Mouse (Mus musculus): Measurements from ENCODE around the gene Uhrf1bp1.

- TF ChIP-seq MEF2A (IDR thresholded peaks at IDR 0.05; ENCODE audit: extremely low read depth, insufficient replicate concordance, low read depth, low read length, poor library complexity, severe bottlenecking) (no peak), MYC (IDR thresholded peaks at IDR 0.05; ENCODE audit: low read depth, low read length) (no peak), CTCF (IDR thresholded peaks at IDR 0.05 in 2 of 3, conservative IDR thresholded peaks at IDR 0.05 in 1 of 3; ENCODE audit: control insufficient read depth in 1 of 3, insufficient read depth in 1 of 3, low read depth in 2 of 3, low read length in 3 of 3, poor library complexity in 1 of 3, severe bottlenecking in 1 of 3) (no peak), ETS1 (IDR thresholded peaks at IDR 0.05; ENCODE audit: low read depth, low read length) (no peak), GATA1 (IDR thresholded peaks at IDR 0.05; ENCODE audit: low read depth, low read length) (no peak), ZNF384 (IDR thresholded peaks at IDR 0.05; ENCODE audit: low read depth, low read length) (no peak), HCFC1 (IDR thresholded peaks at IDR 0.05; ENCODE audit: low read depth, low read length) (no peak), POLR2A (IDR thresholded peaks at IDR 0.05; ENCODE audit: control insufficient read depth in 1 of 2, insufficient read depth in 1 of 2, low read depth in 1 of 2, low read length in 2 of 2, poor library complexity in 1 of 2) (no peak), CHD2 (IDR thresholded peaks at IDR 0.05; ENCODE audit: low read length) (no peak), CHD1 (IDR thresholded peaks at IDR 0.05; ENCODE audit: low read depth, low read length) (no peak)
These were observed 27.8 kb downstream of the Uhrf1bp1 start for GRCm38 (mm10) chr17:27883994-27884393.

All from MEL (cell line).